Comparison of ENCODE assay signal across 14 mouse cellular contexts in the genomic region with DNA sequence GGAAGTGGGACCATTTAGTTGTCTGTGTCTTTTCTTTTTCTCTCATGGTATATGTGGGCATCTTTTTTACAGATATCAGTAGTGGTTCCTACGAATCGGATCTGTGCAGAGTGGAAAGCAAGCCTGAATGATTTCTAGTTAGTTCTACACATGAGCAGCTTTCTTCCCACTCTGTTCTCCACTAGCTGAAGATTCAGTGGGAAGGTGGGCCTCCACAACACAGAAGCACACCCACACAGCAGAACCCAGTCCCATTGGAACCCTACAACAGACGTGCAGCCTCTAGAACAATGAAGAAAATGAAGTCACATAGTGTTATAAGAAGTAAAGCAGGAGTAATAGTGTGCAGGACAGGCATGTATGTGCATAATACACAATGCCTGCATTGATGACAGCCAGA.
"Had no signal": no experiment of that assay in that cellular context is flagged by ENCODE, and none has a peak within 500 bp of the region (broad histone marks: within the 10 kb centered on the region; RNA-seq: fewer than 3 reads in every experiment).

No protein-coding gene starts in this region.

- H3K27ac ChIP-seq: kidney, postnatal 0 days; liver, embryonic 13.5 days; stomach, postnatal 0 days had no signal

- H3K4me3 ChIP-seq: liver, embryonic 13.5 days had no signal

- DNase-seq: kidney, adult 18-20 months; kidney, adult 9 months; kidney, postnatal 25 days; layer of hippocampus, postnatal 36 days; liver, embryonic 13.5 days; lung, adult 2 months; lung, postnatal 14 days; lung, postnatal 4 days; midbrain, embryonic 14.5 days; thymus, adult 2 months; thymus, postnatal 14 days; thymus, postnatal 4 days had no signal
